Mouse (Mus musculus) gastrocnemius, adult 2 months (tissue): Measurements from ENCODE around the gene Emilin2. TPM values are rescaled to one million over a fixed set of nuclear protein-coding genes. Genes with fewer than 3 reads are reported as not detected.
A peak's percentile ranks its signal among the peaks of the same experiment; 100 is the strongest.

Experiments used
- DNase-seq: peaks from one replicate; pipeline ENCODE4 v3.0.0; 2022
- H3K27ac ChIP-seq: fragments of 200-600 bp; 2 replicates; pipeline ENCODE4 v1.8.1; 2022; ENCODE audit warnings: mild to moderate bottlenecking
- H3K4me3 ChIP-seq: fragments of 200-600 bp; 2 replicates; pipeline ENCODE4 v1.8.1; 2022; ENCODE audit warnings: mild to moderate bottlenecking, moderate library complexity
- CTCF ChIP-seq: fragments of 200-600 bp; IDR thresholded peaks from 2 replicates; pipeline ENCODE4 v1.8.1; 2022; ENCODE audit warnings: antibody characterized with exemption, mild to moderate bottlenecking, moderate library complexity
- intact Hi-C: fragments of 180-260 bp; cut with DNase I; formaldehyde crosslinking; loops from one replicate; pipeline ENCODE4 v1.15.1; 2025
- total RNA-seq, 2 experiments: library from RNA; stranded (reverse); gene quantifications; 2 replicates each; pipeline ENCODE4 v1.2.3; 2021

The Emilin2 gene
- total RNA-seq, 2 experiments from 2014 or later, result 3.9 to 8.6 TPM

GRCm38 (mm10) chr17:71292897-71293296 is 18.9 kb downstream of the Emilin2 start:
- Histone ChIP-seq H3K27ac (no peak overlapping the region), H3K4me3 (no peak overlapping the region)
- DNase-seq, result no peak
- intact Hi-C loops, result no loop called here
- TF ChIP-seq CTCF, result no peak

DNA sequence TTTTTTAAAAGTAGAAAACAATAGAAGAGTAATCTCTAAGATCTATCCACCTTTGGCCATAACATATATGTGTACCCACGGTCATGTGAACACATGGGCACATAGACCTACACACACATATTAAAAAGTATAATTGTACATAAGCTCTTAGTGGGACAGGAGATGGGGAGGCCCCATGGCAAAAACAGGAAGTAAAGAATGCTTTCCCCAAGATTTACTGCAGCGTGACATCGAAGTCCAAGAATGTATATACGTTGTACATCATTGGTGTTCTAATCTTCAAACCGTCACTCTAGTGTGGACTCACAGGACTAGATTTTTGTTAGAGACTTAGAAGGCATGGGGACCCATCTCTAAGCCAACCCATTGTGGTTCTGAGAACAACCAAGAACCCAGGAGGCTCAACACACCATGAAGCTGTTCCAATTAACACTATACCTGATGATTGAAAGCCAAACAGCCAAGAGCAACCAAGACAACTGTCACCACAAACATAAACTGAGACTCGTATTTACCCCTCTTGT is 19.8 kb downstream of the Emilin2 start:
- Histone ChIP-seq H3K4me3 (no peak overlapping the region), H3K27ac (no peak overlapping the region)
- no peak for DNase-seq
- no peak for TF ChIP-seq CTCF
- intact Hi-C loops, result no loop called here

- DNase-seq, result no peak
- intact Hi-C loops, result no loop called here
- Histone ChIP-seq H3K4me3 (no peak overlapping the region), H3K27ac (0 out of 2 replicates have a peak overlapping the region, but pooled peaks have one; percentile 28)
- no peak for TF ChIP-seq CTCF
Measured at GRCm38 (mm10) chr17:71290486-71291410, 21.0 kb downstream of the Emilin2 start.

DNA sequence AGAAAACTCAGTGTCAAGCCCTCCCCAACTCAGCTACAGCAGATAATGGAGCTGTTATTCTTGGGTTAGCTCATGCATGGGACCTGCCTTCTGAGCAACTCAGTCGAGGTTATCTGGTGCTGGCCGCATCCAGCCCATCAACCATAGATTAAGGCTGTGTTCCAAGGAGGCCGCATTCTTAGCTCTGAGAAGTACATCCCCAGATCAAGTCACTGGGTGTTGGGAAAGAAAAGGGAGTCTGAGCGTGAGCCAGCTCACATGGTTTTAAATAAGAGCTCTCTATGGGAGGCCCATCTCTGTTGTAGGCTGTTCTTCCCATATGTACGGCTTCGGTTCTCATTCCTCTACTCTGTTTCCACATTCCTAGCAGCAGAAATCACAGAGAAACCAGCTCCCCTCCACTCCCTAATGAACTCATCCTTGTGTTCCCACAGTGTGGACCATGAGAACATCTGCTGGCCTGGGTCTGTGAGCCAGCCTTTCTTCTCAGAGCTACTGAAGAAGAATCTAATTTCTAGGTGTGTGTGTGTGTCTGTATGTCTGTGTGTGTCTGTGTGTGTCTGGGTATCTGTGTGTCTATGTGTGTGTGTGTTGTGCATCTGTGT is 22.1 kb downstream of the Emilin2 start:
- no peak for TF ChIP-seq CTCF
- intact Hi-C loops, result no loop called here
- no peak for DNase-seq
- Histone ChIP-seq H3K27ac (peak overlapping the region; percentile 41), H3K4me3 (no peak overlapping the region)

- peak overlapping the region; percentile 41 for H3K27ac ChIP-seq
- intact Hi-C loops, result no loop called here
- H3K4me3 ChIP-seq, result no peak overlapping the region
- TF ChIP-seq CTCF, result no peak
- no peak for DNase-seq
Measured at GRCm38 (mm10) chr17:71288808-71289548, 22.8 kb downstream of the Emilin2 start.

GRCm38 (mm10) chr17:71288145-71288758 is 23.5 kb downstream of the Emilin2 start:
- Histone ChIP-seq H3K27ac (peak overlapping the region; percentile 28), H3K4me3 (no peak overlapping the region)
- intact Hi-C loops, result no loop called here
- no peak for DNase-seq
- TF ChIP-seq CTCF, result no peak

DNA sequence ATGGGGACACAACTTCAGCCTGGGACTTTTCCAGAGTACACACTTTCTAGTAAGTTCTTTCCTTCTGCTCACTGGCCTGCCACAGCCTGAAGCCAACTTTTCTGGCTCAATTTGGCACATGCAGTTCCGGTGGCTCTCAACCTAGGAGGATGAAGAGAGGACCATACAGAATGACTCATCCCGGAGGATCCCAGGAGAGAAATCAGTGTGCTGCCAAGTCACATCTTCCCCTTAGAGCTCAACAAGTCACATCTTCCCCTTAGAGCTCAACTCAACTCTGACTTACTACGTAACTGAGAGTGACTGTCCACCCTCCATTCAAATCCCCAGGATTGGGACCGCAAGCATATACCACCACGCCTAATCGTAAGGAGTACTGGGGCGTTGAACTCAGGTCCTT is 24.2 kb downstream of the Emilin2 start:
- Histone ChIP-seq H3K4me3 (no peak overlapping the region), H3K27ac (peak overlapping the region; percentile 28; the same call in 1 of the 2 replicates)
- DNase-seq, result no peak
- TF ChIP-seq CTCF, result no peak
- intact Hi-C loops, result no loop called here

GRCm38 (mm10) chr17:71285929-71286328 is 25.8 kb downstream of the Emilin2 start:
- Histone ChIP-seq H3K4me3 (no peak overlapping the region), H3K27ac (peak overlapping the region; percentile 74)
- intact Hi-C loops, result no loop called here
- TF ChIP-seq CTCF, result peak; percentile 28; the same call in 1 of the 2 replicates
- peak; percentile 88 for DNase-seq

GRCm38 (mm10) chr17:71284890-71285289 is 26.9 kb downstream of the Emilin2 start:
- H3K27ac ChIP-seq, result peak overlapping the region; percentile 74
- TF ChIP-seq CTCF, result no peak
- DNase-seq, result peak; percentile 36
- intact Hi-C loops, result no loop called here
- no peak overlapping the region for H3K4me3 ChIP-seq

DNA sequence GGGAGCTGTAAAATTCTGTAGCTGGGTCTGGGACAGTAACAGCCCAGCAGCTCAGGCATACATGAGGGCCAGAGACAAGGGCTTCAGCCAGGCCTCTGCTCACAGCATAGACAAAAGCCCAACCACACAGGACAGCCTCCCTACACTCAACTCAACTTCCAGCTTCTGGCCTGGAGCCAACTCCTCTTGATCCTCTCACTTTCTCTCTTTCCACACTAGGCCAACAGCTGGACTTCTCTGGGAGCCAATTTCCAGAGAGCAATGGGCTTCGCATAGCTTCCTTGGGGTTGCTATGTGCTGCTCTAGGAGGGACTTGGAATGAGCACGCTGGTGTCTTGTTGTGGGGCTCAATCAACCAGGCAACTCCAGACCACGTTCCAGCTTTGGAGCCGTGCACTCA is 28.5 kb downstream of the Emilin2 start:
- DNase-seq, result peak; percentile 76
- no peak for TF ChIP-seq CTCF
- H3K4me3 ChIP-seq, result no peak overlapping the region
- peak overlapping the region; percentile 16; the same call in 1 of the 2 replicates for H3K27ac ChIP-seq
- intact Hi-C loops, result no loop called here

DNA sequence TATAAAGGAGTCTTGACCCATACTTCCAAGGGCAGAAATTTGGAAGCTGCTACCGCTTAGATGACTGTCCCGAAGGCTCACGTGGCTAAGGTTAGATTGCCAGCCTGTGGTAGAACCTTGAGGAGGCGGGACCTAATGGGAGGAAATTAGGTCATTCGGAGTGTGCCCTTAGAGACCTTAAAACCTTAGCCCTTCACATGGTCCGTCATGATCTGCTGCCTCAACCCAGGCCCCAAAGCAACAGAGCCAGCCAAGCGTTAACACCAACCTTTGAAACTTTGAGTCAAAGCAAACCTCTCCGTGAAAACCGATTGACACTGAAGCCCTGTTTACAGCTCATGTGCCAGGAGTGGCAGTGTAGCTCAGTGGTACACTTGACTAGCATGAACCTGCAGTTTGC is 29.1 kb downstream of the Emilin2 start:
- no peak for TF ChIP-seq CTCF
- no peak for DNase-seq
- H3K4me3 ChIP-seq, result no peak overlapping the region
- H3K27ac ChIP-seq, result no peak overlapping the region
- intact Hi-C loops, result no loop called here
